Mouse (Mus musculus) myocyte (in vitro differentiated cells): ENCODE measurements around the gene Smim13.

Experiments
- CEBPB ChIP-seq: IDR thresholded peaks from 2 replicates; pipeline ENCODE4 v1.6.1; 2011; ENCODE audit warnings: mild to moderate bottlenecking, moderate library complexity; ENCODE audit not compliant: poor library complexity, insufficient read depth, severe bottlenecking
- E2F4 ChIP-seq: IDR thresholded peaks from one replicate; pipeline ENCODE4 v1.6.1; 2011; ENCODE audit warnings: mild to moderate bottlenecking, control low read depth, moderate library complexity; ENCODE audit not compliant: insufficient read depth
- MAX ChIP-seq: IDR thresholded peaks from one replicate; pipeline ENCODE4 v1.6.1; 2011; ENCODE audit warnings: low read depth, mild to moderate bottlenecking, control low read depth
- MYOD1 ChIP-seq, 3 experiments: IDR thresholded peaks; one replicate each; pipeline ENCODE4 v1.6.1; 2011; ENCODE audit warnings: control low read depth in 2 of 3, low read depth in 2 of 3, mild to moderate bottlenecking in 2 of 3, moderate library complexity in 1 of 3; ENCODE audit not compliant: insufficient read length in 2 of 3, control insufficient read depth in 1 of 3
- MYOG ChIP-seq, 3 experiments: IDR thresholded peaks; one replicate each; pipeline ENCODE4 v1.6.1; 2011; ENCODE audit warnings: control low read depth in 2 of 3, low read depth in 2 of 3, mild to moderate bottlenecking in 2 of 3; ENCODE audit not compliant: insufficient read length in 2 of 3, control insufficient read depth in 1 of 3, insufficient read depth in 1 of 3
- POLR2A ChIP-seq: IDR thresholded peaks from one replicate; pipeline ENCODE4 v1.6.1; 2011; ENCODE audit warnings: low read depth, mild to moderate bottlenecking, control low read depth, moderate library complexity; ENCODE audit not compliant: insufficient read length
- REST ChIP-seq: IDR thresholded peaks from one replicate; pipeline ENCODE4 v1.6.1; 2011; ENCODE audit warnings: mild to moderate bottlenecking, control low read depth, moderate library complexity; ENCODE audit not compliant: insufficient read depth, insufficient read length
- SRF ChIP-seq: IDR thresholded peaks from one replicate; pipeline ENCODE4 v1.6.1; 2011; ENCODE audit warnings: low read depth; ENCODE audit not compliant: control insufficient read depth, insufficient read length
- TCF3 ChIP-seq: IDR thresholded peaks from one replicate; pipeline ENCODE4 v1.6.1; 2011; ENCODE audit warnings: low read depth, control low read depth; ENCODE audit not compliant: insufficient read length
- USF1 ChIP-seq: IDR thresholded peaks from one replicate; pipeline ENCODE4 v1.6.1; 2011; ENCODE audit warnings: low read depth, mild to moderate bottlenecking, control low read depth, moderate library complexity

DNA sequence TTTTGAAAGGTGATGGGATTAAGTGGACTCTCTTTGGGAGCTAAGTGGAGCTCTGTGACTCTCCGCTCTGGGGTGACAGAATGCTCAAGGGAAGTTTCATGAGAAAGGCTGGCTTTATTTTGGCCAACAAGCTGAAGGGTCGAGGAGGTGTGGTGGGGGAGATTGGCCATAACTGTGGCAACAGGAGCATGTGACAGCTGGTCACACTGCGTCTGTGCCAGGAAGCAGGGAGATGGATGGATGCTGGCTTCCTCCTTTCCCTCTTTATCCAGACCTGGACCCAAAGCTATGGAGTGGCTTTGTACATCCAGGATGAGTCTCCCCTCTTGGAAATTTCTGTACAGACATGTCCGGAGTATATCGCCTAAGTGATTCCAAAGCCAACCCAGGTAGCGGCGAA lies 16.4 kb upstream of the Smim13 start:
- TF ChIP-seq USF1 (no peak), CEBPB (no peak), REST (no peak), POLR2A (no peak), MYOG (IDR thresholded peaks at IDR 0.05; ENCODE audit: control insufficient read depth in 1 of 3, insufficient read depth in 1 of 3, insufficient read length in 2 of 3, low read depth in 2 of 3) (no peak), E2F4 (no peak), MAX (no peak), MYOD1 (IDR thresholded peaks at IDR 0.05; ENCODE audit: control insufficient read depth in 1 of 3, insufficient read length in 2 of 3, low read depth in 2 of 3) (no peak), TCF3 (no peak), SRF (no peak)
